Mouse (Mus musculus) intestine, postnatal 0 days (tissue): ENCODE results near the gene Bcl2l13. TPM values are rescaled to one million over a fixed set of nuclear protein-coding genes. Genes with fewer than 3 reads are reported as not detected.
"Not testable (repeated sequence)": the region's sequence is repeated elsewhere in the genome, so short reads cannot be mapped to it uniquely, and the experiment has no call there.

Experiments used
- ATAC-seq: fragments of 200-750 bp; cut with Nextera tagmentation; 2 replicates; pipeline ENCODE4 v1.8.0; 2017; ENCODE audit warnings: mild to moderate bottlenecking, moderate TSS enrichment, moderate library complexity
- H3K27ac ChIP-seq: fragments of 300-500 bp; sonication (generic); 2 replicates; pipeline ENCODE4 v1.5.1; 2014; ENCODE audit warnings: mild to moderate bottlenecking, low read depth, low read length, moderate library complexity
- H3K27me3 ChIP-seq: fragments of 300-500 bp; sonication (generic); replicated peaks from 2 replicates; pipeline ENCODE4 v1.6.1; 2014; ENCODE audit warnings: low read length, mixed read lengths; ENCODE audit not compliant: control insufficient read depth, insufficient read depth
- H3K36me3 ChIP-seq: fragments of 300-500 bp; sonication (generic); 2 replicates; pipeline ENCODE4 v1.6.1; 2014; ENCODE audit warnings: mild to moderate bottlenecking, moderate library complexity; ENCODE audit not compliant: control insufficient read depth, insufficient read depth
- H3K4me1 ChIP-seq: fragments of 300-500 bp; sonication (generic); replicated peaks from 2 replicates; pipeline ENCODE4 v1.6.1; 2014; ENCODE audit warnings: antibody characterized with exemption, low read length, mixed read lengths; ENCODE audit not compliant: control insufficient read depth, insufficient read depth
- H3K4me2 ChIP-seq: fragments of 300-500 bp; sonication (generic); replicated peaks from 2 replicates; pipeline ENCODE4 v1.6.1; 2014; ENCODE audit warnings: low read depth, mild to moderate bottlenecking, moderate library complexity
- H3K4me3 ChIP-seq: fragments of 300-500 bp; sonication (generic); 2 replicates; pipeline ENCODE4 v1.5.1; 2014; ENCODE audit warnings: low read depth, low read length
- H3K9ac ChIP-seq: fragments of 300-500 bp; sonication (generic); 2 replicates; pipeline ENCODE4 v1.6.1; 2014; ENCODE audit warnings: mild to moderate bottlenecking, low read depth, low read length
- H3K9me3 ChIP-seq: fragments of 300-500 bp; sonication (generic); 2 replicates; pipeline ENCODE4 v1.6.1; 2016; ENCODE audit warnings: mixed run types; ENCODE audit not compliant: control insufficient read depth
- CTCF ChIP-seq: sonication (generic); IDR thresholded peaks from 2 replicates; pipeline ENCODE4 v1.5.1; 2016; ENCODE audit warnings: low read depth, mild to moderate bottlenecking, control low read depth, antibody characterized with exemption, moderate library complexity
- WGBS: fragments of 180-500 bp; shearing (Covaris S2); extraction: QIAGEN DNeasy Blood & Tissue Kit; methylation state at CpG from one replicate; pipeline ENCODE4 v1.1.7; 2014; 5-methylcytosine and 5-hydroxymethylcytosine counted together
- polyA plus RNA-seq: library from polyadenylated mRNA; unstranded; fragments of >200 nt; fragmentation: Nextera tagmentation; extraction: Ambion mirVana; gene quantifications from 2 replicates; pipeline ENCODE4 v1.2.1, GENCODE M21; 2015

Gene Bcl2l13
- polyA plus RNA-seq, 1 experiment from 2014 or later: 9.9 TPM

DNA sequence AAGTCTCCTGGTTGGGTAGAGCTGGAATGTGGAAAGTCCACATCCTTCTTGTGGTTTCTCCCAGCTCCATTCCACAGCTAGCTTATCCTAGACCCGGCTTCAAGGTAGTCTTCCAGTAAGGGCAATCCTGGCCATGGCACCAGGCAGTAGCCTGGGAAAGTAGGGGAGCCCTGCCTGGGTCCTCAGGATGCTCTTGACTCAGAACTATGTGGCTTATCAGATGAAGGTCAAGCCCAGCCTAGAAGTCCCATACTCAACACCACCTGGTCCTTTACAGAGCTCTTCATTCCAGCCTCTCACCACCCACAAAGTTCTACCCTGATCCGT is 79.6 kb downstream of the Bcl2l13 start:
- no peak for TF ChIP-seq CTCF

DNA sequence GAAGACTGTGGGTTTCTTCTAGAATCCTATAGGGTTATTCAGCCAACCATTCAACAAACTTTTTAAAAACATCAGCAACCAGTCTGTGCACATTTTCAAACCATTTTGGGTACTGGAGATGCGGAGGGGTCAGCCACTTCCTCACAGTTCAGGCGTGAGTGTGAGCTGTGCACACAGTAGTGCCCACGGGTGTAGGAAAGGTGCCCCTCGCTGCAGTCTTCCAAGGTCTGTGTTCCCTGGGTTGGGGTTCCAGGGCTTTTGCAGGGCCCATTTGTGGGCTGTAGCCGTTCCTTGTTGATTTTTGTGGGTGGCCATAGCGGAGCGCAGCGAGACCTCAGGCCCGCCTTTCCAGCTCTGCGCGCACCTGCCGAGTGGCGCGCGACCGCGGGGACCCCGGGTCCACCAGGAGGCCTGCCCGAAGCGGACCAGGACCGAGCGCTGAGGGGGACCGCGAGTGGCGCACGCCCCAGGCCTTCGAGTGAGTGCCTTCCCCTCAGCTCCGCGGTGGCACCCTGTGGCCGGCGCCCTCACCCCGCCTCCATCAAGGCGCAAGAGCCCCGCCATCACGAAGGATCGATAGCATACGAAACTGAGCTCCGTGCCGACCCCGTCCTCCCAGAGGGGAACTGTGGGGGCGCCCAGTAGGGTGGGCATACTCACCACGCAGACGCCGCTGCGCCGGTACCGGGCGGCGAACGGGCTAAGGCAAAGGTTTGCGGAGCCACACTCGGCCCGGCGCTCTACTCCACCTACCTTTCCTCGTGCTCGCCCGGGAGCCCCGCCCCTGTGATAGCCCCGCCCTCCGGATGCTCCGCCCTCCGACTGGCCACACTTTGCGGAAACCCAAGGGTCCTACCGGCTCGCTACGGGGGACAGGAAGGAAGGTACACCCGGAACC is 80.3 kb downstream of the Bcl2l13 start, which contains the start of gene Bid:
Gene Bid (minus strand): TSS at position 780 of the 898 bp plus-strand sequence.
- Histone ChIP-seq H3K27me3 (no peaks in the 10 kb centered on the region), H3K9ac (peak within 1 kb of the TSS; percentile 60), H3K36me3 (no peaks in the 10 kb centered on the region), H3K4me3 (peak within 1 kb of the TSS; percentile 65), H3K4me1 (0 out of 2 replicates have a peak, but pooled peaks cover 3% of the 10 kb centered on the region), H3K9me3 (no peaks in the 10 kb centered on the region), H3K4me2 (peak within 1 kb of the TSS; percentile 97), H3K27ac (peak within 1 kb of the TSS; percentile 75; the same call in 1 of the 2 replicates)
- no peak for TF ChIP-seq CTCF
- whole genome bisulfite sequencing: 2% methylated on average over 67 of the region's 67 CpGs
- peak; percentile 87 for ATAC-seq

More for the DNA sequence above, 79.6 kb downstream of the Bcl2l13 start:
- Histone ChIP-seq H3K36me3 (no peaks in the 10 kb centered on the region), H3K9me3 (no peaks in the 10 kb centered on the region), H3K4me3 (no peak overlapping the region; the same call in 1 of the 2 replicates), H3K9ac (no peak overlapping the region), H3K27me3 (no peaks in the 10 kb centered on the region), H3K27ac (no peak overlapping the region), H3K4me1 (0 out of 2 replicates have a peak, but pooled peaks cover 3% of the 10 kb centered on the region), H3K4me2 (peak overlapping the region; percentile 97)
- 46% methylated on average over 2 of the region's 2 CpGs for WGBS
- ATAC-seq: no peak

DNA sequence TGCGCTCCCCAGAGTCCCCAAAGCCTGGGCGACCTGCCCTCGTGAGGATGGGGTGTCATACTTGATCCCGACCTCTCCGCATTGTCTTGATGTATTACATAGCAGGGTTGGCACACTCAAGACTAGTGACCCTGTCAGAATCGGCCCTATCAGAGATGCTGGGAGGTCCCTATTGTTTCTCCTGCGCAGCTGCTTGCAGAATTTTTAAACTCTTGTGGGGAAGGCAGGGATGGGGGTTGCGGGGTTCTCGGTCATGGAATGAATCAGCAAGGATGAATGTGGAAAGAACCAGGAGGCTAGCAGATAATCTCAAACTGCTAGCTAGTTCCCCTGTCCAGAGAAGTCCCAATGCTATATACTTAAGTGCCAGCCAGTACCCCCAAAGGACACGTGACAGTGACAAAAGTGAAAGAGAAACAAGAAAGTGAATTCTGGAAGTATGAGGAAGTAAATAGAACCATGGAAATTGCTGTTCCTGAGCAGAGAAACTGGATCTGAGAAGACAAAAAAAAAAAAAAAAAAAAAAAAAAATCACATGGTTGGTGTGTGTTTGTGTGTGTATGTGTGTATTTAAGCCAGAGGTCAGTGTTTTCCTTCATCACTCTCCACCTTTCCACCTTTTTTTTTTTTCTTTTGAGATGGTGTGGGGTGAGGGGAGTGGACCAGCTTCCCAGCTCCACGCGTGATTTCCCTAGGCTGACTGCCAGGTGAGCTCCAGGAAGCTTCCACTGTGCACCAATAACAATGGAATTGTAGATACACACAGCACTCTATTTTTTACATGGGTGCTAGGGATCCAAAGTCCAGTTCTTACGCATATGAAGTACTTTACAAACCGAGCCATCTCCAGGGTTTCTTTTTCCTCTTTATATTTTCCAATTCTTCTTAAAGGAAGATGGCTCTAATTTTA is 81.2 kb downstream of the Bcl2l13 start:
- H3K4me2 ChIP-seq: peak overlapping the region; percentile 97
- not testable (repeated sequence) for H3K4me1 ChIP-seq, H3K27me3 ChIP-seq, H3K9me3 ChIP-seq, H3K36me3 ChIP-seq
- peak overlapping the region; percentile 65 for H3K4me3 ChIP-seq
- peak overlapping the region; percentile 75; the same call in 1 of the 2 replicates for H3K27ac ChIP-seq
- WGBS: 14% methylated on average over 10 of the region's 14 CpGs
- H3K9ac ChIP-seq: peak overlapping the region; percentile 60; the same call in 1 of the 2 replicates
- ATAC-seq: peak; percentile 72

DNA sequence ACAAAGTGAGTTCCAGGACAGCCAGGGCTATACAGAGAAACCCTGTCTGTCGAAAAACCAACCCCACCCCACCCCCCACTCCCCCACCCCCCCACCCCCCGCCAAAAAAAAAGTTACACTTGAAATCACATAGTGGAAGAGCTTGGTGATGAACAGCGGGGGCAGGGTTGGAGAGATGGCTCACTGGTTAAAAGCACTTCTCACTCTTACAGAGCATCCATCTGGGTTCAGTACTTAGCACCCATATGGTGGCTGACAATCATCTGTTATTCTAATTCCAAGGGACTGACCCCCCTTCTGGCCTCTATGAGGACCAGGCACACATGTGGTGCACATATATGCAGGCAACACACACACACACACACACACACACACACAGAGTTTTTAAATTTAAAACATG is 82.0 kb downstream of the Bcl2l13 start:
- no peaks in the 10 kb centered on the region for H3K27me3 ChIP-seq
- no peak overlapping the region for H3K9ac ChIP-seq
- no peaks in the 10 kb centered on the region for H3K9me3 ChIP-seq
- 50% methylated on average over 3 of the region's 3 CpGs for WGBS
- peak overlapping the region; percentile 75; the same call in 1 of the 2 replicates for H3K27ac ChIP-seq
- TF ChIP-seq CTCF: no peak
- peak overlapping the region; percentile 97; the same call in 1 of the 2 replicates for H3K4me2 ChIP-seq
- no peaks in the 10 kb centered on the region for H3K4me1 ChIP-seq
- H3K4me3 ChIP-seq: 0 out of 2 replicates have a peak overlapping the region, but pooled peaks have one; percentile 12
- ATAC-seq: no peak
- no peaks in the 10 kb centered on the region for H3K36me3 ChIP-seq

DNA sequence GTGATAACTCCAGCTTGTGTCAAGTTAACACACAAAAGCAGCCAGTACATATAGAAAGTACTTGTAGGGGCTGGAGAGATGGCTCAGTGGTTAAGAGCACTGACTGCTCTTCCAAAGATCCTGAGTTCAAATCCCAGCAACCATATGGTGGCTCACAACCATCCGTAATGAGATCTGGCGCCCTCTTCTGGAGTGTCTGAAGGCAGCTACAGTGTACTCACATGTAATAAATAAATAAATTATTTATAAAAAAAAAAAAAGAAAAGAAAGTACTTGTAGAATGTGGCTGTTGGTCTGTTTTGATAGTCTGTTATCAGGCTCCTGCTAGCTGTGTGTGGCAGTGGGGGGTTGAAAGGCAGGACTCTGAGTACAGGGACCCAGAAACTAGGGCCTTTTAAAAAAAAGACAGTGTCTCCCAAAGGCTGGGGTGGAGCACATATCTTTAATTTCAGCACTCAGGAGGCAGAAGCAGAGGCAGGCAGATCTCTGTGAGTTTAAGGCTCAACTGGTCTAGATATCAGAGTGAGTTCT is 88.8 kb downstream of the Bcl2l13 start:
- not testable (repeated sequence) for H3K27me3 ChIP-seq, H3K9ac ChIP-seq, H3K4me2 ChIP-seq, H3K27ac ChIP-seq, H3K4me1 ChIP-seq, H3K4me3 ChIP-seq, H3K9me3 ChIP-seq, ATAC-seq, H3K36me3 ChIP-seq
- WGBS: 78% methylated on average over 2 of the region's 2 CpGs

DNA sequence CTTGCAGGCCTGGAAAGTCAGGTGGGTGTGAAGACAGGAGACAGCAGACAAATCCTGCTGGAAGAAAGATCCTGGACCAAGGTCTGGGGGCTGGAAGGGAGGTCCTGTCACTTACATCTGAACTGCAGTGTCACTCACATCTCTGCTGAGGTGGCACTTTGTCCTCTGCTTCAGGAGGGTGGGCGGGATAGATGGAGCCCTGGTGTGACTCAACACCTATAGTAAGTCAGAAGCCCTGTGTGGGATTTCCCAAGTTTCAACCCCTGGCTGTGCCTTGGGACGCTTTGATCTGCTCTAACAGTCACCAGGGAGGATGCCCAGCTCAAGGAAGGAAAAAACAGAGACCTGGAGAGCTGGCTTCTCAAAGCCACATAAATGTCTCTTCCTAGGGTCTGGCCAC is 90.9 kb downstream of the Bcl2l13 start:
- Histone ChIP-seq H3K4me2 (no peak overlapping the region), H3K9me3 (no peaks in the 10 kb centered on the region), H3K9ac (no peak overlapping the region), H3K4me3 (no peak overlapping the region), H3K27me3 (no peaks in the 10 kb centered on the region), H3K27ac (no peak overlapping the region), H3K4me1 (peaks cover 5% of the 10 kb centered on the region; the same call in 1 of the 2 replicates), H3K36me3 (peaks cover under 1% of the 10 kb centered on the region; the same call in 1 of the 2 replicates)
- 46% methylated on average over 2 of the region's 2 CpGs for WGBS
- no peak for ATAC-seq
- TF ChIP-seq CTCF: no peak
